Mouse (Mus musculus): ENCODE data around the gene Ppip5k1. TPM values are rescaled to one million over a fixed set of nuclear protein-coding genes. Genes with fewer than 3 reads are reported as not detected.

The Ppip5k1 gene
- polyA plus RNA-seq, 1 experiment, result 15.0 TPM

- peaks cover 16% of the 10 kb centered on the region for H3K4me1 ChIP-seq (ENCODE audit: control insufficient read depth, insufficient read depth, low read length)
- H3K27ac ChIP-seq (ENCODE audit: insufficient read depth, low read depth, low read length), result no peak overlapping the region
- TF ChIP-seq CTCF (IDR thresholded peaks at IDR 0.05; ENCODE audit: low read depth, low read length) (no peak), POLR2A (IDR thresholded peaks at IDR 0.05; ENCODE audit: borderline replicate concordance, low read depth, low read length) (no peak)
- no peak overlapping the region for H3K4me3 ChIP-seq (ENCODE audit: insufficient read depth, low read length)
Measured at GRCm38 (mm10) chr2:121292316-121293013, 62.7 kb downstream of the Ppip5k1 start.

GRCm38 (mm10) chr2:121289730-121290540, 65.3 kb downstream of the Ppip5k1 start:
- TF ChIP-seq CTCF (IDR thresholded peaks at IDR 0.05; ENCODE audit: low read depth, low read length) (no peak), POLR2A (IDR thresholded peaks at IDR 0.05; ENCODE audit: borderline replicate concordance, low read depth, low read length) (no peak)

GRCm38 (mm10) chr2:121288901-121289729, 66.1 kb downstream of the Ppip5k1 start, which contains the start of gene Map1a:
Gene Map1a (plus strand): TSS chr2:121289600.
- peak within 1 kb of the TSS; percentile 71 for H3K4me3 ChIP-seq (ENCODE audit: insufficient read depth, low read length)
- peaks cover 8% of the 10 kb centered on the region; the same call in 1 of the 2 replicates for H3K4me1 ChIP-seq (ENCODE audit: control insufficient read depth, insufficient read depth, low read length)
- TF ChIP-seq CTCF (IDR thresholded peaks at IDR 0.05; ENCODE audit: low read depth, low read length) (no peak), POLR2A (IDR thresholded peaks at IDR 0.05; ENCODE audit: borderline replicate concordance, low read depth, low read length) (no peak)
- no peak within 1 kb of the TSS for H3K27ac ChIP-seq (ENCODE audit: insufficient read depth, low read depth, low read length)

More at GRCm38 (mm10) chr2:121289730-121290540, 65.3 kb downstream of the Ppip5k1 start:
- Histone ChIP-seq H3K4me1 (ENCODE audit: control insufficient read depth, insufficient read depth, low read length) (peaks cover 16% of the 10 kb centered on the region), H3K27ac (ENCODE audit: insufficient read depth, low read depth, low read length) (no peak overlapping the region), H3K4me3 (ENCODE audit: insufficient read depth, low read length) (peak overlapping the region; percentile 71)

GRCm38 (mm10) chr2:121287850-121288249, 67.3 kb downstream of the Ppip5k1 start:
- TF ChIP-seq CTCF (IDR thresholded peaks at IDR 0.05; ENCODE audit: low read depth, low read length), result no peak
- no peak for TF ChIP-seq POLR2A (IDR thresholded peaks at IDR 0.05; ENCODE audit: borderline replicate concordance, low read depth, low read length)
- H3K27ac ChIP-seq (ENCODE audit: insufficient read depth, low read depth, low read length), result no peak overlapping the region
- peaks cover 7% of the 10 kb centered on the region; the same call in 1 of the 2 replicates for H3K4me1 ChIP-seq (ENCODE audit: control insufficient read depth, insufficient read depth, low read length)
- H3K4me3 ChIP-seq (ENCODE audit: insufficient read depth, low read length), result no peak overlapping the region

- Histone ChIP-seq H3K27ac (ENCODE audit: insufficient read depth, low read depth, low read length) (no peak overlapping the region), H3K4me3 (ENCODE audit: insufficient read depth, low read length) (peak overlapping the region; percentile 63), H3K4me1 (ENCODE audit: control insufficient read depth, insufficient read depth, low read length) (peaks cover 14% of the 10 kb centered on the region)
- no peak for TF ChIP-seq CTCF (IDR thresholded peaks at IDR 0.05; ENCODE audit: low read depth, low read length)
- TF ChIP-seq POLR2A (IDR thresholded peaks at IDR 0.05; ENCODE audit: borderline replicate concordance, low read depth, low read length), result no peak
Measured at GRCm38 (mm10) chr2:121271928-121272516, 83.2 kb downstream of the Ppip5k1 start.

- Histone ChIP-seq H3K4me1 (ENCODE audit: control insufficient read depth, insufficient read depth, low read length) (peaks cover 13% of the 10 kb centered on the region), H3K4me3 (ENCODE audit: insufficient read depth, low read length) (peak within 1 kb of the TSS; percentile 63), H3K27ac (ENCODE audit: insufficient read depth, low read depth, low read length) (no peak within 1 kb of the TSS)
- TF ChIP-seq POLR2A (IDR thresholded peaks at IDR 0.05; ENCODE audit: borderline replicate concordance, low read depth, low read length) (no peak), CTCF (IDR thresholded peaks at IDR 0.05; ENCODE audit: low read depth, low read length) (no peak)
Measured at GRCm38 (mm10) chr2:121271236-121271927, 83.8 kb downstream of the Ppip5k1 start, which contains the start of gene Trp53bp1. Gene Trp53bp1 (minus strand): TSS chr2:121271407.

- H3K4me1 ChIP-seq (ENCODE audit: control insufficient read depth, insufficient read depth, low read length), result peaks cover 6% of the 10 kb centered on the region
- no peak overlapping the region for H3K27ac ChIP-seq (ENCODE audit: insufficient read depth, low read depth, low read length)
- no peak for TF ChIP-seq POLR2A (IDR thresholded peaks at IDR 0.05; ENCODE audit: borderline replicate concordance, low read depth, low read length)
- no peak for TF ChIP-seq CTCF (IDR thresholded peaks at IDR 0.05; ENCODE audit: low read depth, low read length)
- H3K4me3 ChIP-seq (ENCODE audit: insufficient read depth, low read length), result peak overlapping the region; percentile 63
Measured at GRCm38 (mm10) chr2:121270521-121271235, 84.5 kb downstream of the Ppip5k1 start.

GRCm38 (mm10) chr2:121268446-121268845, 86.8 kb downstream of the Ppip5k1 start:
- Histone ChIP-seq H3K27ac (ENCODE audit: insufficient read depth, low read depth, low read length) (no peak overlapping the region), H3K4me3 (ENCODE audit: insufficient read depth, low read length) (no peak overlapping the region), H3K4me1 (ENCODE audit: control insufficient read depth, insufficient read depth, low read length) (peaks cover 6% of the 10 kb centered on the region)
- TF ChIP-seq POLR2A (IDR thresholded peaks at IDR 0.05; ENCODE audit: borderline replicate concordance, low read depth, low read length), result no peak
- TF ChIP-seq CTCF (IDR thresholded peaks at IDR 0.05; ENCODE audit: low read depth, low read length), result no peak

Other genes starting within 250 kb of the Ppip5k1 start
- gene Tgm7, start 245.6 kb downstream of the Ppip5k1 start, polyA plus RNA-seq (2012; ENCODE audit: insufficient read depth, insufficient read length, missing spikeins), result not detected in 2 replicates
- 6.0 and 7.6 TPM in 2 replicates for gene Adal, start 215.0 kb downstream of the Ppip5k1 start, polyA plus RNA-seq (2012; ENCODE audit: insufficient read depth, insufficient read length, missing spikeins)
- 5.9 and 6.2 TPM in 2 replicates for gene Lcmt2, start 214.7 kb downstream of the Ppip5k1 start, polyA plus RNA-seq (2012; ENCODE audit: insufficient read depth, insufficient read length, missing spikeins)
- 61.9 and 68.4 TPM in 2 replicates for gene Tubgcp4, start 184.7 kb downstream of the Ppip5k1 start, polyA plus RNA-seq (2012; ENCODE audit: insufficient read depth, insufficient read length, missing spikeins)
- 27.5 and 28.5 TPM in 2 replicates for gene Zscan29, start 184.3 kb downstream of the Ppip5k1 start, polyA plus RNA-seq (2012; ENCODE audit: insufficient read depth, insufficient read length, missing spikeins)
- 22.2 and 22.6 TPM in 2 replicates for gene Trp53bp1, start 84.0 kb downstream of the Ppip5k1 start, polyA plus RNA-seq (2012; ENCODE audit: insufficient read depth, insufficient read length, missing spikeins)
- 0.33 and 0.66 TPM in 2 replicates for gene Map1a, start 65.8 kb downstream of the Ppip5k1 start, polyA plus RNA-seq (2012; ENCODE audit: insufficient read depth, insufficient read length, missing spikeins)
- not detected in 2 replicates for gene Ckmt1, start 2.3 kb upstream of the Ppip5k1 start, polyA plus RNA-seq (2012; ENCODE audit: insufficient read depth, insufficient read length, missing spikeins)
- not detected in 2 replicates for gene Strc, start 31.8 kb upstream of the Ppip5k1 start, polyA plus RNA-seq (2012; ENCODE audit: insufficient read depth, insufficient read length, missing spikeins)
- gene Pdia3, start 58.4 kb upstream of the Ppip5k1 start, polyA plus RNA-seq (2012; ENCODE audit: insufficient read depth, insufficient read length, missing spikeins), result 360 and 362 TPM in 2 replicates
- 0.80 and 1.5 TPM in 2 replicates for gene Catsper2, start 58.4 kb upstream of the Ppip5k1 start, polyA plus RNA-seq (2012; ENCODE audit: insufficient read depth, insufficient read length, missing spikeins)
- gene Ell3, start 88.9 kb upstream of the Ppip5k1 start, polyA plus RNA-seq (2012; ENCODE audit: insufficient read depth, insufficient read length, missing spikeins), result 0.92 TPM in 1 of 2 replicates, not detected in the other
- gene Serf2, start 93.8 kb upstream of the Ppip5k1 start, polyA plus RNA-seq (2012; ENCODE audit: insufficient read depth, insufficient read length, missing spikeins), result 547 and 575 TPM in 2 replicates
- 44.7 and 69.0 TPM in 2 replicates for gene Hypk, start 97.9 kb upstream of the Ppip5k1 start, polyA plus RNA-seq (2012; ENCODE audit: insufficient read depth, insufficient read length, missing spikeins)
- not detected in 2 replicates for gene Serinc4, start 101.4 kb upstream of the Ppip5k1 start, polyA plus RNA-seq (2012; ENCODE audit: insufficient read depth, insufficient read length, missing spikeins)
- gene Mfap1b, start 118.7 kb upstream of the Ppip5k1 start, polyA plus RNA-seq (2012; ENCODE audit: insufficient read depth, insufficient read length, missing spikeins), result 44.4 and 47.3 TPM in 2 replicates
- 24.8 and 25.4 TPM in 2 replicates for gene Mfap1a, start 151.3 kb upstream of the Ppip5k1 start, polyA plus RNA-seq (2012; ENCODE audit: insufficient read depth, insufficient read length, missing spikeins)
- 10.9 and 11.3 TPM in 2 replicates for gene Wdr76, start 151.3 kb upstream of the Ppip5k1 start, polyA plus RNA-seq (2012; ENCODE audit: insufficient read depth, insufficient read length, missing spikeins)